Mouse (Mus musculus) left cerebral cortex, postnatal 4 days (tissue): ENCODE results near the gene Orai1. TPM values are rescaled to one million over a fixed set of nuclear protein-coding genes. Genes with fewer than 3 reads are reported as not detected.
"Not testable (repeated sequence)": the region's sequence is repeated elsewhere in the genome, so short reads cannot be mapped to it uniquely, and the experiment has no call there.

Experiments used
- DNase-seq: peaks from one replicate; pipeline ENCODE4 v3.0.0-alpha.2; 2022
- intact Hi-C: fragments of 180-260 bp; cut with DNase I; formaldehyde crosslinking; loops from one replicate; pipeline ENCODE4 v1.15.1; 2025
- total RNA-seq, 2 experiments: library from RNA; stranded (reverse); gene quantifications; 2 replicates each; pipeline ENCODE4 v1.2.3; 2021

The Orai1 gene
- total RNA-seq = 10 to 100 TPM; 13.2 to 14.2 TPM

GRCm38 (mm10) chr5:123014753-123015701 is at the start of gene Orai1:
TSS of gene Orai1 (plus strand) at chr5:123015074.
- intact Hi-C loops = no loop called here
- peak; percentile 98 for DNase-seq

- no peak for DNase-seq
- intact Hi-C loops = no loop called here
Observed at GRCm38 (mm10) chr5:122965427-122965826, 49.4 kb upstream of the Orai1 start.

- intact Hi-C loops = no loop called here
- peak; percentile 77 for DNase-seq
Observed at GRCm38 (mm10) chr5:122968322-122968721, 46.6 kb upstream of the Orai1 start.

- DNase-seq = no peak
- intact Hi-C loops = loop anchor here (10.0 kb wide), 1 partner anchor 75 kb away; the partner anchor contains the start of gene Morn3
Observed at GRCm38 (mm10) chr5:122970056-122970455, 44.8 kb upstream of the Orai1 start.

GRCm38 (mm10) chr5:122971438-122971837 is 43.4 kb upstream of the Orai1 start:
- intact Hi-C loops = loop anchor here (10.0 kb wide), 1 partner anchor 73 kb away; the partner anchor contains the start of gene Morn3
- no peak for DNase-seq

GRCm38 (mm10) chr5:122972116-122972515 is 42.8 kb upstream of the Orai1 start:
- intact Hi-C loops = loop anchor here (10.0 kb wide), 1 partner anchor 73 kb away; the partner anchor contains the start of gene Morn3
- DNase-seq = peak; percentile 77

GRCm38 (mm10) chr5:122974701-122975100 is 40.2 kb upstream of the Orai1 start:
- DNase-seq = not testable (repeated sequence)
- intact Hi-C loops = loop anchor here (10.0 kb wide), 1 partner anchor 70 kb away; the partner anchor contains the start of gene Morn3

- no peak for DNase-seq
- intact Hi-C loops = loop anchor here (10.0 kb wide), 1 partner anchor 66 kb away; the partner anchor contains the start of gene Morn3
Observed at GRCm38 (mm10) chr5:122978970-122979369, 35.9 kb upstream of the Orai1 start.

- intact Hi-C loops = no loop called here
- DNase-seq = no peak
Observed at GRCm38 (mm10) chr5:122984483-122984882, 30.4 kb upstream of the Orai1 start.

- no peak for DNase-seq
- intact Hi-C loops = no loop called here
Observed at GRCm38 (mm10) chr5:122985276-122985675, 29.6 kb upstream of the Orai1 start.

GRCm38 (mm10) chr5:122986091-122986493 is 28.8 kb upstream of the Orai1 start:
- intact Hi-C loops = no loop called here
- no peak for DNase-seq

- peak; percentile 37 for DNase-seq
- intact Hi-C loops = no loop called here
Observed at GRCm38 (mm10) chr5:122987211-122988020, 27.5 kb upstream of the Orai1 start.

GRCm38 (mm10) chr5:122988021-122988751 is 26.7 kb upstream of the Orai1 start:
- intact Hi-C loops = no loop called here
- peak; percentile 39 for DNase-seq

- intact Hi-C loops = no loop called here
- DNase-seq = peak; percentile 86
Observed at GRCm38 (mm10) chr5:122989001-122989525, 25.8 kb upstream of the Orai1 start.

GRCm38 (mm10) chr5:122989551-122990330 is 25.1 kb upstream of the Orai1 start, which contains the start of gene Kdm2b:
TSS of gene Kdm2b (minus strand) at chr5:122989823.
- peak; percentile 58 for DNase-seq
- intact Hi-C loops = no loop called here

GRCm38 (mm10) chr5:122990411-122991160 is 24.3 kb upstream of the Orai1 start:
- intact Hi-C loops = no loop called here
- DNase-seq = no peak

- intact Hi-C loops = no loop called here
- no peak for DNase-seq
Observed at GRCm38 (mm10) chr5:122991350-122992004, 23.4 kb upstream of the Orai1 start.

GRCm38 (mm10) chr5:122993811-122994210 is 21.1 kb upstream of the Orai1 start:
- intact Hi-C loops = no loop called here
- DNase-seq = no peak
